Mouse (Mus musculus) embryonic stem cell, embryonic (primary cell): ENCODE measurements at regions not wholly inside any gene's neighbourhood (a gene's known extent, or its start where the extent isn't known, plus 50 kb on each side); places are given as distances from the start of the nearest gene placed in this dataset.

Source experiments
- CTCF ChIA-PET, 4 experiments: fragments of 300-600 bp in 2 of 4; fragments of 350-600 bp in 2 of 4; sonication (Branson Sonifier 250); formaldehyde crosslinking; loops; one replicate each; lab custom pipeline; 2022; ENCODE audit warnings: inconsistent platforms in 2 of 4; lab: Charles Lee
- POLR2A ChIA-PET, 4 experiments: fragments of 300-600 bp in 2 of 4; fragments of 350-600 bp in 2 of 4; sonication (Branson Sonifier 250); formaldehyde crosslinking; loops; one replicate each; lab custom pipeline; 2022; ENCODE audit warnings: antibody characterized with exemption in 4 of 4, inconsistent platforms in 1 of 4; lab: Charles Lee

DNA sequence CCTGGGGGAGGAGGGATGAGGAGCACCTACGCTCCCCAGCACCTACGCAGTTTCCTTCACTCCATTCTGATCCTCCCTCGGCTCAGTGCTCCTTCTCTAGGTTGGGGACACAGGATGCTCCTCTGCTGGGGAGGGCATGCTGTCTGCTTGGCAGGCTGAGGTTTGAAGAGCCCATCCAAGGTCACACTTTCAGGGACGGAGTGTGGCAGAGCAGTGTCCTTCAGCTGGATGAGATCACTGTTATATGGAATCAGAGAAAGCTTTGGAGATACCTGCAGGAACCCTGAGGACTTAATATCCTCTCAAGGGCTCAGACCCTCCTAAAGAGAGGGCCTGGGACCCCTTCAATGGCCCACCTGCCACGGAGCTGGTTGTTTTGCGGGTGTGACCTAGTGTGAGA lies 60.5 kb downstream of the Klhdc7a start:
- ChIA-PET CTCF (interaction anchor here in 1 of 4 experiments (1.2 kb wide), 1 partner anchor 15 kb away, joined by 7 read pairs; no protein-coding TSS in a partner anchor), POLR2A (no interaction called here)

DNA sequence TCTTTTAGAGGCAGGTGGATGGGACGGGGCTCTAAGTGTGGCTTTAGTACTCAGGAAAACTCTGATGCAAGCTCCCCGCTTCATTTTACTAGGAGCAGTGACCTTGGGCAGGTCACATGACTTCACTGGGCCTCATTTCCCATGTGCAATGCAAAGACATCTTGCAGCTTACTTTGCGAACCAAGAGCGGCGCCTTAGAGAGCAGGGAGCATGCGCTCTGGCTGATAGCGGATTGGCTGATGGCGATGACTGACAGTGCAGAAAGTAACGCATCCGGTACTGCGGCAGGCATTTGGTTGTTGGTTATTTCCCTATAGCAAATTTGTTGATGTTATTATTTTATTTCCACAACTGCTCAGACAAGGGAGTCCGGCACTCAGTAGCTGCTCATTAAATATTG lies 61.6 kb downstream of the Klhdc7a start:
- POLR2A ChIA-PET, result no interaction called here
- CTCF ChIA-PET, result interaction anchor here in 3 of 4 experiments (0.6 to 1.5 kb wide), 6 partner anchors 20 to 659 kb away, joined by 3 read pairs; no protein-coding TSS in a partner anchor

DNA sequence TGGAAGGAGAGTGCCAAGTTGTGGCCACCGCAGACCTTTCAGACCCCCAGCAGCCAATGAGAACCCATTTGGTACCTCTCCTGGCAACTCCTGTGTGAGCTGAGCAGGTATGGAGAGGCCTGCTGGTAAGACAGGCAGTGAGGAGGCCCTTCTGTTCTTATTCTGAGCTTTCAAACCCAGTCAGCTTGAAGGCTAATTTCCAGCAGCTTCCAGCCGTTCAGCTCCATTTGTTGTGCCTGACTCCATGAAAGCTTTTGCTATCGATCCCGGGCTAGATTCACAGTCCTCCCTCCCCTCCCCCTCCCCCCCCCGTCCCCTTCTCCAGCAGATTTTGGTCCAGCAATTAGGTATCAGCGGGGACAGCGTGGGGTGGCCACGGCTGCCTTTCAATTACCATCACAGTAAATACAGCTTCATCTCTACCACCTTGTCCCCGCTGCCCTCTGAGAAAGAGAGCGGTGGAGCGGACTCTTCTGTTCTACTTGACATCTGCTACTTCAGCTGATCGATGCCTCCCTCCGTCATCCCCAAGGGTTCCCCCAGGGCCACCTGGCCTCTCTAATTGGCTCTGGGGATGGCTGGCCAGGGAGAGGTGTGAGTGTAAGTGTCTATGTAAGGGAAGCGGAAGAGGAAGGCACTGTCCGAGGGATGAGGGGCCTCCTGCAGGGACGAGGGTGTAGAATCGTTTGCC lies 62.6 kb downstream of the Klhdc7a start:
- POLR2A ChIA-PET, result interaction anchor here in 2 of 4 experiments (0.6 to 1.0 kb wide), 2 partner anchors 196 to 407 kb away, joined by 3 read pairs; no protein-coding TSS in a partner anchor

DNA sequence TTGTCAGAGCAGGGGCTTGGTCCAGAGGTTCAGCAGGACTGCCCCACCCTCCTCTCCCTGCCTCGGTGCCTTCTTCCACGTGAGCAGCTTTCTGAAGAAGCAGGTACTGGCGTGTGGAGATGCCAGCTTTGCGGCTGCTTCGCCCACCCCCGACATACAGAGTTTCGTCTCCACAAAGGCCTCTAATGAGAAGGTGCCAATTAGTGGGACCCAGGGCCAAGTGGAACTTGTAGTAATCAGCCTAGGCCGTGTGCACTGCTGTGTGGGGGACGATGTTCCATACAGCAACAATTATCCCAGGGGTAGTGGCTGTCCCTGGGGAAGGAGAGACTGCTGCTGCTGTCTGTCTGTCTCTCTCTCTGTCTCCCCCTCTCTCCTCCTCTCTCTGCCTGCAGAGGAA lies 66.6 kb upstream of the Pax7 start:
- CTCF ChIA-PET, result no interaction called here
- POLR2A ChIA-PET, result interaction anchor here in 2 of 4 experiments (0.7 to 1.3 kb wide), 2 partner anchors 10 to 224 kb away, joined by 3 read pairs; no protein-coding TSS in a partner anchor

More for the DNA sequence above, 62.6 kb downstream of the Klhdc7a start:
- CTCF ChIA-PET, result interaction anchor here in 3 of 4 experiments (0.6 to 1.3 kb wide), 3 partner anchors 23 to 37 kb away, joined by 3 to 6 read pairs (median 4); no protein-coding TSS in a partner anchor

DNA sequence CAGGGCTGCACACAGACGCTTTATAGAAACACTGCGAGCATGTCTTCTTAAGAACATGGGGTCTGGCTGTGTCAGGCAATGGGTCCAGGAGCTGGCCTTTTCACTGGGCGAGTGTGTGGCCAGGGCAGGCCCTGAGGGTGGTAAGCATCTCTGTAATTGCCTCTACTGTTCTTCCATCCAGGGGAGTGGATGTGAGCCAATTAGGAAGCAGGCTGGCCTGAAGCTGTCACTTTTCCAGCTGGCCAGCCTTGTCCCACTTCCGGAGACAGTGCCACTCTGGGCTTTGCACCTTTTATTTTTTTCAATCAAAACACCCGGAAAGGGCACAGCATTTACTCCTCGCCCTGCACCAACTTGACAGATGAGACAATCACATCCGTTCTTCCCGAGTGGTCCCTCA lies 66.1 kb upstream of the Pax7 start:
- CTCF ChIA-PET, result interaction anchor here in 2 of 4 experiments (0.5 to 1.0 kb wide), 2 partner anchors 22 to 250 kb away, joined by 3 to 5 read pairs; no protein-coding TSS in a partner anchor
- POLR2A ChIA-PET, result interaction anchor here in 2 of 4 experiments (0.7 to 1.3 kb wide), 2 partner anchors 11 to 224 kb away, joined by 3 read pairs; no protein-coding TSS in a partner anchor

DNA sequence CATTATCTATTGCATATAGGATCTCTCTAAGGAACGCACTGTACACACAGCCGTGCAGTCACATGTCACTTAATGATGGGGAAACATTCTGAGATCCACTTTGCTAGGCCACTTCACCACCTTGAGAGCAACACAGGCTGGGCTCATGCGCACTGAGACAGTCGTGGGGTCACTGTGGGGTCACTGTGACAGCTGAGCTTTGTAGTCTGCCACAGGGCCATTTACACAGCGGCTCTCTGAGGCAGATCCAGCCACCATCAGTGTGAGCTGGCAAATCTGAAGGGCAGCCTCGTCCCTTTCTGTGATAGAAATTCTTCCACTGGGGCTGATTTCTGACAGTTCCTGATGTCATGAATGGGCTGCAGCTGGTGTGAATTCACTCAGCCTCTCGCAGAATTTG lies 59.4 kb upstream of the Pax7 start:
- CTCF ChIA-PET, result no interaction called here
- POLR2A ChIA-PET, result no interaction called here

DNA sequence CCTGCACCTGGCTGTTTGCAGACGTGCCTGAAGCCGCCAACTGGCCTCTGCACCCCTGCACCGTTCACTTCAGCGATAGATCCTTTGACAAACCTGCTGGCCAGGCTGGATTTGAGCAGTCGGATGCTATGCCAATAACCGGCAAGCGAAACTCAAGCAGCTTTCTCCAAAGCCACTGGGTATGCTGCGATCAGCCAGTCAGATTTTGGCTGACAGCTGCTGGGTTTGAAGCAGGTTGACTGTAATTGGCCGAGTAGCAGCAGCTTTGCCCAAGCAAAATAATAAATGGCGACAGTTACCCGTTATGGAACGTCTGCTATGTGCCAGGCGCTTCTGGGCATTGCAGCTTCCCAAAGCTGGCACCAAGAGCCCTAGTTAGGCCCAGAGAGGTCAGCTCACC lies 55.7 kb upstream of the Pax7 start:
- POLR2A ChIA-PET, result interaction anchor here in 1 of 4 experiments (0.8 kb wide), 1 partner anchor 20 kb away, joined by 3 read pairs; no protein-coding TSS in a partner anchor
- CTCF ChIA-PET, result interaction anchor here in 3 of 4 experiments (0.6 to 1.6 kb wide), 4 partner anchors 12 to 556 kb away, joined by 3 to 4 read pairs (median 4); no protein-coding TSS in a partner anchor
